Mouse (Mus musculus) kidney, adult 8-10 months (tissue): Measurements from ENCODE around the gene Tomm5.
"Not testable (repeated sequence)": the region's sequence is repeated elsewhere in the genome, so short reads cannot be mapped to it uniquely, and the experiment has no call there.

Experiments used
- DNase-seq, 2 experiments: peaks; one replicate each; pipeline ENCODE4 v3.0.0; 2022

The Tomm5 gene

GRCm38 (mm10) chr4:45064577-45064976, 43.3 kb downstream of the Tomm5 start:
- DNase-seq, result peak; percentile 26 to 44

GRCm38 (mm10) chr4:45063836-45064235, 44.1 kb downstream of the Tomm5 start:
- not testable (repeated sequence) for DNase-seq

GRCm38 (mm10) chr4:45055451-45055850, 52.5 kb downstream of the Tomm5 start:
- DNase-seq, result no peak
